Mouse (Mus musculus) liver, embryonic 12.5 days (tissue): Measurements from ENCODE around the gene Nlrc3. TPM values are rescaled to one million over a fixed set of nuclear protein-coding genes. Genes with fewer than 3 reads are reported as not detected.
"Not testable (repeated sequence)": the region's sequence is repeated elsewhere in the genome, so short reads cannot be mapped to it uniquely, and the experiment has no call there.

Experiments
- ATAC-seq: fragments of 200-750 bp; cut with Nextera tagmentation; 2 replicates; pipeline ENCODE4 v1.8.0; 2017; ENCODE audit warnings: moderate number of reproducible peaks, mild to moderate bottlenecking, moderate library complexity
- H3K27ac ChIP-seq: fragments of 300-500 bp; sonication (generic); 2 replicates; pipeline ENCODE4 v1.5.1; 2016; ENCODE audit warnings: mild to moderate bottlenecking
- H3K27me3 ChIP-seq: fragments of 300-500 bp; sonication (generic); replicated peaks from 2 replicates; pipeline ENCODE4 v1.6.1; 2016; ENCODE audit warnings: mild to moderate bottlenecking, moderate library complexity
- H3K36me3 ChIP-seq: fragments of 300-500 bp; sonication (generic); 2 replicates; pipeline ENCODE4 v1.6.1; 2016; ENCODE audit warnings: mild to moderate bottlenecking, moderate library complexity
- H3K4me1 ChIP-seq: fragments of 300-500 bp; sonication (generic); 2 replicates; pipeline ENCODE4 v1.6.1; 2016
- H3K4me2 ChIP-seq: fragments of 300-500 bp; sonication (generic); 2 replicates; pipeline ENCODE4 v1.6.1; 2016; ENCODE audit warnings: mild to moderate bottlenecking, moderate library complexity
- H3K4me3 ChIP-seq: fragments of 300-500 bp; sonication (generic); 2 replicates; pipeline ENCODE4 v1.5.1; 2016; ENCODE audit warnings: mild to moderate bottlenecking, moderate library complexity
- H3K9ac ChIP-seq: fragments of 300-500 bp; sonication (generic); 2 replicates; pipeline ENCODE4 v1.6.1; 2016; ENCODE audit warnings: mild to moderate bottlenecking, moderate library complexity
- H3K9me3 ChIP-seq: fragments of 300-500 bp; sonication (generic); replicated peaks from 2 replicates; pipeline ENCODE4 v1.6.1; 2016; ENCODE audit warnings: mild to moderate bottlenecking, moderate library complexity
- WGBS: fragments of 180-500 bp; shearing (Covaris S2); methylation state at CpG from one replicate; pipeline ENCODE4 v1.1.7; 2016; ENCODE audit not compliant: insufficient replicate concordance; 5-methylcytosine and 5-hydroxymethylcytosine counted together
- polyA plus RNA-seq: library from polyadenylated mRNA; unstranded; fragments of >200 nt; fragmentation: Nextera tagmentation; extraction: Ambion mirVana; gene quantifications from 2 replicates; pipeline ENCODE4 v1.2.1, GENCODE M21; 2016

The Nlrc3 gene
- polyA plus RNA-seq: 0.38 and 0.55 TPM in 2 replicates

DNA sequence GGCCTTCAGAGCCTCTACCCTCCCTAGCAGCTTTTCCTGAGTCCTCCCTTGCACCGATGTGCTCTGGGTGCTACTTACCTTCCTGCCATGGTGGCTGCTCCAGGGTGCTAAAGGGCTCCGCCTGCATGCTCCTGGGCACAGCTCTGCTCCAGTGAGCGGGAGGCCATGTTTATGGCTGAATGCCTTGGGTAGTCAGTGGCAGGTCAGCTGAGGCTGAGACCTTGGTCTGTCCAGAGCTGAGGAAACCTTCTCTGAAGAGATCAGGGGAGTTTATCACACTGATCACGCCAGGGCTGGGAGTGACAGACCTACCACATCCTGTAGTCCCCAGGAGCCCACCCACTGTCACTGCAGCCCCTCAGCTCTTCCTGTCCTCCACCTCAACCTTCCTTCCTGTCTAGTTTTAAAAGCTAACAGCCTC, at the start of gene Nlrc3:
Gene Nlrc3, minus strand, starts transcription at position 382 of the 421 bp plus-strand sequence.
- no peak within 1 kb of the TSS for H3K4me3 ChIP-seq
- no peaks in the 10 kb centered on the region for H3K9me3 ChIP-seq
- peaks cover 28% of the 10 kb centered on the region for H3K4me1 ChIP-seq
- WGBS: 28% methylated on average over 4 of the region's 4 CpGs
- H3K27me3 ChIP-seq: no peaks in the 10 kb centered on the region
- peaks cover 36% of the 10 kb centered on the region for H3K36me3 ChIP-seq
- H3K4me2 ChIP-seq: peak within 1 kb of the TSS; percentile 29; the same call in 1 of the 2 replicates
- H3K27ac ChIP-seq: no peak within 1 kb of the TSS
- peak; percentile 42 for ATAC-seq
- H3K9ac ChIP-seq: no peak within 1 kb of the TSS

DNA sequence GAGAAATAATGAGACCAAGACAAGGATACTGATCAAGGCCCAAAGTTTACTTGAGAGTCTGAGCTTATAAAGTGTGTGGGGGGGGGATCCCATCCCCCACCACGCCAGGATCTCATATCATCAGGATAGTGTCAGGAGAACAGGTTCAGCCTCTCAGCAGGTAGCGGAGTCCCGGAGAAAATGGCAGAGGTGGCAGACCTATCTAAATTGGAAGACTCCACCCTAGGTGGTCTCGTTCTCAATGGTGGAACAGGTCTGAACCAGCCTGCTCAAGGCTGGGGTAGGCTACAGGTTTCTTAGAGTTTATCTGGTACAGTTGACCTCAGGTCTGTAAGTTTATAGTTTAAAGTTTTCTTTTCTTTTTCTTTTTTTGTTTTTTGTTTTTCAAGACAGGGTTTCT, 46.3 kb upstream of the Nlrc3 start:
- H3K9ac ChIP-seq: no peak overlapping the region
- no peaks in the 10 kb centered on the region for H3K4me1 ChIP-seq
- 69% methylated on average over 4 of the region's 4 CpGs for WGBS
- no peak overlapping the region for H3K27ac ChIP-seq
- H3K4me3 ChIP-seq: no peak overlapping the region
- H3K36me3 ChIP-seq: no peaks in the 10 kb centered on the region
- no peaks in the 10 kb centered on the region for H3K9me3 ChIP-seq
- 0 out of 2 replicates have a peak, but pooled peaks cover 4% of the 10 kb centered on the region for H3K27me3 ChIP-seq
- ATAC-seq: no peak
- H3K4me2 ChIP-seq: no peak overlapping the region

DNA sequence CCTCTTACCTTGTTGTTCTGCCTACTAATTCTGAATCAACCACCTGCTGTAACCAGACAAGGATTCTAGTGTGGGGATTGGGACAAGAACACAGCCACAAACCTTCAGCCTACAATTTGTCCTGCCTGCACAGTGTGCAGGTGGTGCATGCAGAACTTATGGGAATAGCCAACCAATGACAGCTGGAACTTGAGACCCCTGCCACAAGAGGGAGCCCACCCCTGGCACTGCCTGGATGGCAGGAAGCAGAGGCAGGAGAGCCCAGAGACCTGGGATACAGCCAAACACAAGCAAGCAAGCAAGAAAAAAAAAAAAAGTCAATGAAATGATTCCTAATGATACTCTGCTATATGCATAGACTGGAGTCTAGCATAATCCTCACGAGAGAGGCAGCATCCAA, 44.8 kb upstream of the Nlrc3 start:
- H3K36me3 ChIP-seq: no peaks in the 10 kb centered on the region
- WGBS: 74% methylated on average over 1 of the region's 1 CpGs

DNA sequence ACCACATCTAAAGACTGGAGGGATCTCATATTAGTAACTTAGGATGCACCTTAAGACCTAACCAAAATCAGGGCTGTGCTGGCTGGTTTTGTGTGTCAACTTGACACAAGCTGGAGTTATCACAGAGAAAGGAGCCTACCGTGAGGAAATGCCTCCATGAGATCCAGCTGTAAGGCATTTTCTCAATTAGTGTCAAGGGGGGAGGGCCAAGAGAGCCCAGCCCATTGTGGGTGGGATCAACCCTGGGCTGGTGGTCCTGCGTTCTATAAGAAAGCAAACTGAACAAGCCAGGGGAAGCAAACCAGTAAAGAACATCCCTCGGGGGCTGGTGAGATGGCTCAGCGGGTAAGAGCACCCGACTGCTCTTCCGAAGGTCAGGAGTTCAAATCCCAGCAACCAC, 41.0 kb upstream of the Nlrc3 start:
- H3K27ac ChIP-seq, H3K9ac ChIP-seq: not testable (repeated sequence)

More for the DNA sequence above, 44.8 kb upstream of the Nlrc3 start:
- H3K9me3 ChIP-seq: no peaks in the 10 kb centered on the region
- H3K4me2 ChIP-seq: no peak overlapping the region
- ATAC-seq: no peak
- no peak overlapping the region for H3K4me3 ChIP-seq
- no peaks in the 10 kb centered on the region for H3K4me1 ChIP-seq
- no peaks in the 10 kb centered on the region for H3K27me3 ChIP-seq
- no peak overlapping the region for H3K27ac ChIP-seq
- no peak overlapping the region for H3K9ac ChIP-seq

DNA sequence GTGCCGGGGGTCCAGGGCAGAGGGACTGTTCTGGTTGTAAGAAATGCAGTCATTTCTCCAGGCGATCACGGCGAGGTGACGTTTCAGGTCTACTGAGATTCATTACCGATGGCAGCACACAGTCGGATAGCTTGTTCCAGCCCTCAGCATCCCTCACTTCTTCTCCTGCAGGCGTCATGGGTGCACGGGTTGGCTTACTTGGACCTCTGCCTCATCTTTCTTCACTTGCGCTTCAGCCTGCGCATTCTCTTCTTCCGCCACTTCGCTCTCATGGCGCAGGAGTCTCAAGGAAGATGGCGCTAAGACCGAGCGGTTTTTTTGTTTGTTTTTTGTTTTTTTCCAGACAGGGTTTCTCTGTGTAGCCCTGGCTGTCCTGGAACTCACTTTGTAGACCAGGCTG, 40.4 kb upstream of the Nlrc3 start:
- ATAC-seq, H3K4me3 ChIP-seq, H3K9ac ChIP-seq, H3K27ac ChIP-seq, H3K27me3 ChIP-seq, H3K36me3 ChIP-seq, H3K9me3 ChIP-seq, H3K4me2 ChIP-seq: not testable (repeated sequence)
- H3K4me1 ChIP-seq: peaks cover 23% of the 10 kb centered on the region
- 65% methylated on average over 17 of the region's 17 CpGs for WGBS

More for the DNA sequence above, 41.0 kb upstream of the Nlrc3 start:
- 67% methylated on average over 6 of the region's 6 CpGs for WGBS
- not testable (repeated sequence) for H3K4me2 ChIP-seq, ATAC-seq, H3K36me3 ChIP-seq, H3K4me3 ChIP-seq, H3K9me3 ChIP-seq, H3K27me3 ChIP-seq
- peaks cover 16% of the 10 kb centered on the region for H3K4me1 ChIP-seq

DNA sequence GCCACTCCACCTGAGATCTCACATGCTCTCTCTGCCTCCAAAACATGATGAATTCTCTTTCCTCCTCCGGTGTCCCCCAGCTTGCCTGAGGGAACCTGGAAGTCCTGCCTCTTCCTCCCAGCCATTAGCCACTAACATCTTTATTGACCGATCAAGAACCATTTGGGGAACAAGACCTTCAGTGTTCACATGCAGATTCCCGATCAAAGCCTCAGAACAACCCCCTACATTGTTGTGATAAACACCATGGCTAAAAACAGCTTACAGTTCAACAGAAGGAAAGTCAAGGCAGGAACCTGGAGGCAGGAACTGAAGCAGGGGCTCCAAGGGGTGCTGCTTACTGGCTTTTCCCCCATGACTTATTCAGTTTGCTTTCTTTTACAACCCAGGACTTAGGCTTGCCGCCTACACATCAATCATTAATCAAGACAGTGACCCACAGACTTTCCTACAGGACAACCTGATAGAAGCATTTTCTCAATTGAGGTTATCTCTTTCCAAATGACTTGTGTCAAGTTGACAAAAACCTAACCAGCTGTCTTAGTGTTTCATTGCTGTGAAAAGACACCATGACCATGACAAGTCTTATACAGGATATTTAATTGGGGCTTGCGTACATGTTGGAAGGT, 37.7 kb upstream of the Nlrc3 start:
- Histone ChIP-seq H3K4me2 (no peak overlapping the region), H3K27me3 (no peaks in the 10 kb centered on the region), H3K4me1 (peaks cover 32% of the 10 kb centered on the region), H3K36me3 (no peaks in the 10 kb centered on the region), H3K9me3 (0 out of 2 replicates have a peak, but pooled peaks cover under 1% of the 10 kb centered on the region), H3K9ac (no peak overlapping the region), H3K27ac (no peak overlapping the region), H3K4me3 (no peak overlapping the region)
- ATAC-seq: no peak
- 75% methylated on average over 5 of the region's 5 CpGs for WGBS

DNA sequence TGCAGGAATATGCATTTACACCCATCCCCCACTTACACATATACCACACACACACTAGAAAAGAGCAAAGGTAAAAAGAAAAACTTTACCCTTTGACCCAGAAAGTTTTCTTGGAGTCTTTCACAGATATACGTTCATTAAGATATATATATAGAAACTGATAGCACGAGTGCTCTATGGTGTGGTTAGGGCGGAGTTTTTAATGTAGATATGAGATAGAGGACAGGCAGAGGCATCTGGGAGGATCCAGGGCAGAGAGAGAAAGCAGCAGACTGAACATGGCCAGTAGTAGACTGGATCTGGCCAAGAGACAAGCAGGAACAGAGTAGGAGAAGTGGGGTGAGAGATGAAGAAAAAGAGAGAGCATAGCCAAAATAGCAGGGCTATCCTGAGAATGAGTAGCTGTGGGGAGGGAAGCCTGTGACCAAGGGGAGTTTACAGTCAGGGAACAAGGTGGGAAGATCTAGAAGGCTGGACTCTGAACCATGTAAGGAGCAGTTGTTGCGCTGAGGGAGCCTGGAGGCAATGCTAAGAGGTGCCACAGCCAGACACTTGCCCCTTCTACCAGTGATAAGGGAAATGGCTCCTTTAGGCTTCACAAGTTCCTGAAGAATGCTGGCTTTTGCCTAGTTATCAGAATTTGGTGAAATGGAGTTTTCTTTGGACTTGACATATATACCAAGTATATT, 36.6 kb upstream of the Nlrc3 start:
- Histone ChIP-seq H3K36me3 (no peaks in the 10 kb centered on the region), H3K9me3 (0 out of 2 replicates have a peak, but pooled peaks cover 4% of the 10 kb centered on the region), H3K4me3 (no peak overlapping the region), H3K9ac (peak overlapping the region; percentile 10; the same call in 1 of the 2 replicates), H3K27ac (peak overlapping the region; percentile 82), H3K4me2 (peak overlapping the region; percentile 56), H3K27me3 (no peaks in the 10 kb centered on the region), H3K4me1 (peaks cover 36% of the 10 kb centered on the region)
- WGBS: 25% methylated on average over 4 of the region's 4 CpGs
- peak; percentile 97 for ATAC-seq

DNA sequence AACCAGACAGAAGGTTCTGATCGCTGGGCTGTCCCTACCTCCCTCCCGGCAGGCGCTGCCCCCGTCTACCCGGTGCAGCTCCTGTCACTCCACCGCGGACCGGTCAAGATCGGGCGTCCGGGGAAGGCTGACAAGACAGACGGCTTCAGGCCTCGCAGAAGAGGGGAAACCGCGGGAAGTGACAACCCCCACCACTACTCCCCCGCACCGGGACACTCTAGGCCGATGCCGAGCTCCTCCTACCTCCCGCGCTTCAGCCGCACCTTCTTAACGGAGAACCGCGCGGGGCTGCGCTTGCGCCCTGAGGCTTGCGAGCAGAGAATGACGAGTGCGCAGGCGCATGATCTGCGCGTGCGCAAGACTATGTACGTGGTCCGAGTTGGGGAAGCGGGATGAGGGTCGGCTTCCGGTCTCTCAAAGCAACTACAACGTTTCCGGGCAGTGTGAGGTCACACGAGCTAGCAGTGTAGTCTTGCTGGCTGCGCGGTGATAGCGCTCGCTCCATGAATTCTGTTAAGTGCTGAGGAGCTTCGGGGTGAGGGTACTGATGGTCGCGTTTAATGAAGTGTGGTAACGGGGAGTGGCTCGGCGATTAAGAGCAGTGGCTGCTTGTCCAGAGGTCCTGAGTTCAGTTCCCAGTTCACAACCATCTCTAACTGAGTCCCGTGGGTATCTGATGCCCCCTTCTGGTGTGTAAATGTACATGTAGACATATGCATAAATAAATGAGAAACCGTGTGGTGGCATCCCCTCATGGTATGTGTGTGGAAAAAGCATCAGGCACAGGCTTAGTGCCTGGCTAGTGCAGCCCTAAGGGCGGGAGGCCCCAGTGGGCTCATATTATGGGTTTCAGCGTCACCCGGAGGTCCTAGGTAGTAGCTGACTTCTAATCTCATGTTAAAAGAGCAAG, 27.3 kb upstream of the Nlrc3 start, which contains the start of gene Slx4:
Gene Slx4, minus strand, starts transcription at position 282 of the 910 bp plus-strand sequence.
- H3K9ac ChIP-seq: peak within 1 kb of the TSS; percentile 89
- no peaks in the 10 kb centered on the region for H3K9me3 ChIP-seq
- H3K4me3 ChIP-seq: peak within 1 kb of the TSS; percentile 91
- peak within 1 kb of the TSS; percentile 88 for H3K27ac ChIP-seq
- peak; percentile 95 for ATAC-seq
- H3K27me3 ChIP-seq: no peaks in the 10 kb centered on the region
- peaks cover 28% of the 10 kb centered on the region for H3K4me1 ChIP-seq
- peaks cover 31% of the 10 kb centered on the region for H3K36me3 ChIP-seq
- whole genome bisulfite sequencing: 1% methylated on average over 57 of the region's 58 CpGs
- peak within 1 kb of the TSS; percentile 92 for H3K4me2 ChIP-seq

DNA sequence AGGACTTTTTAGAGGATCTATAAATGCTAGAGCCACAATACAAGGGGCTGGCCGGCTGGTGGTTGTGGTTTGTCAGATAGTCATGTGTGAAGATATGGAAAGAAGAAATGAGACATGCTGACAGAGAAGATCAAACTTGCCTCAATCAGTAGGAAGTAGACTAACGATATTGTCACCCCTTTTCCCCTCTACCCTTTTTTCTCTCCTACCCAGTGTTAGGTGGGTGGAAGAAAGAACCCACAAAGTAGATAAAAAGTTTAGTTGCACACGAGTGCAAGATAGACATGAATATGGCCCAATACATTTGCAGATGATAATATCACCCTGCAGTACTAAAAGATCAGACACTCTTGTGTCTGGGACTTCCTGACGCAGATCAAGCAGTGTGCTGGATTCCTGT, 12.0 kb upstream of the Nlrc3 start:
- no peaks in the 10 kb centered on the region for H3K4me1 ChIP-seq
- no peaks in the 10 kb centered on the region for H3K9me3 ChIP-seq
- H3K4me3 ChIP-seq: no peak overlapping the region
- H3K9ac ChIP-seq: no peak overlapping the region
- no peaks in the 10 kb centered on the region for H3K27me3 ChIP-seq
- H3K36me3 ChIP-seq: peaks cover 100% of the 10 kb centered on the region
- H3K27ac ChIP-seq: no peak overlapping the region
- ATAC-seq: no peak
- 59% methylated on average over 4 of the region's 4 CpGs for WGBS
- no peak overlapping the region for H3K4me2 ChIP-seq

DNA sequence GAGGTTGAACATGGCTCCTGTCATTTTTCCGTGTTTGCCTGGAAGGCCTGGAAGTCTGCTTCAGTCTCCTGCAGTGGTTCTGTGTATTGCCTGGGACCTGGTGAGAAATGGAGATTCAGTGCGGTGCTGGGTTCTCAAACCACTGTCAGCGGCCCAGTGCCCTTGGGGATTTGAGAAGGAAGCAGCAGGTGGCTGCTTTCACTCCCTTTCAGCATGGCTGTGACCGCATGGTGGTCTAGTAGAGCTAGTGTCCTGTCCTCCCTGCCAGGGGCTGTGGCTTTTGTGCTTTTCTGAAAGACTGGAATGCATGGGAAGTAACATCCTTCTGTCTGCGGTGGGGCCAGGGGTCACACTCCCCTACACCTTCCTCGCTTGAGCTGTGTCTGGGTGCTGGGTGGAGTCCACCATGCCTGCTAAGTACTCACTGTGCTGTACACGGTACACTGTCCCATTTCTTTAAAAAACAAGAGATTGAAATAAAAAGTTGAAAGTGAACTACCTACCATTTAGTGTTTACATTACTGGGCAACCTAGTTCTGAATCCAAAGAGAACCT, 6.8 kb upstream of the Nlrc3 start:
- H3K4me2 ChIP-seq: no peak overlapping the region
- H3K27ac ChIP-seq: no peak overlapping the region
- H3K9me3 ChIP-seq: no peaks in the 10 kb centered on the region
- no peak for ATAC-seq
- WGBS: 74% methylated on average over 7 of the region's 7 CpGs
- H3K4me3 ChIP-seq: no peak overlapping the region
- H3K9ac ChIP-seq: no peak overlapping the region
- peaks cover 100% of the 10 kb centered on the region for H3K36me3 ChIP-seq
- H3K27me3 ChIP-seq: no peaks in the 10 kb centered on the region
- H3K4me1 ChIP-seq: no peaks in the 10 kb centered on the region

DNA sequence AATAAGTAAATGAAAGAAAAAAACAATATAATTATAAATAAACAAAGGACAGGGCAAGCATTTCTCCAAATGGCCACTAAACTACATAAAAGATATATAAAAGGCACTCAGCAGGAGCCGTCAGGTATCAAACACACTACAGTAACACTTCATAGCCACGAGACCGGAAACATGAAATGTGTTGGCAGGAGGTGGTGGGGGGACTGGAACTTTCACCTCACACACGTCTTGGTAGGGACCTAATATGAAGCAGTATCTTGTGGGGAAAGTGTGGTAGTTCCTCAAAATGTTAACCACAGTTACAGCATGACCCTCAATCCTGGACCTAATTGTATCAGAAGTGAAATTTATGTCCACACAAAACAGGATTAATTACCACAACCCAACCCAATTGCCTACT, 5.7 kb upstream of the Nlrc3 start:
- Histone ChIP-seq H3K9me3 (no peaks in the 10 kb centered on the region), H3K4me1 (peaks cover 4% of the 10 kb centered on the region; the same call in 1 of the 2 replicates), H3K9ac (no peak overlapping the region), H3K4me3 (no peak overlapping the region), H3K36me3 (peaks cover 95% of the 10 kb centered on the region), H3K27me3 (no peaks in the 10 kb centered on the region), H3K27ac (no peak overlapping the region), H3K4me2 (no peak overlapping the region)
- 61% methylated on average over 4 of the region's 4 CpGs for WGBS
- no peak for ATAC-seq
